Mouse (Mus musculus): ENCODE data around the gene Lamtor4. TPM values are rescaled to one million over a fixed set of nuclear protein-coding genes. Genes with fewer than 3 reads are reported as not detected.

The Lamtor4 gene
- polyA plus RNA-seq, 1 experiment from 2014 or later: 77.9 TPM

Other genes with a start within 250 kb of the Lamtor4 start
- not detected in 2 replicates for gene Smok3a, start 234.2 kb upstream of the Lamtor4 start, polyA plus RNA-seq (2015; fragmentation: Nextera tagmentation; extraction: Ambion mirVana)
- gene Smok3b, start 234.1 kb upstream of the Lamtor4 start, polyA plus RNA-seq (2015; fragmentation: Nextera tagmentation; extraction: Ambion mirVana): not detected in 2 replicates
- gene Smok3c, start 202.3 kb upstream of the Lamtor4 start, polyA plus RNA-seq (2015; fragmentation: Nextera tagmentation; extraction: Ambion mirVana): not detected in 2 replicates
- gene Zkscan1, start 170.4 kb upstream of the Lamtor4 start, polyA plus RNA-seq (2015; fragmentation: Nextera tagmentation; extraction: Ambion mirVana): 8.6 and 8.7 TPM in 2 replicates
- gene Zscan21, start 138.6 kb upstream of the Lamtor4 start, polyA plus RNA-seq (2015; fragmentation: Nextera tagmentation; extraction: Ambion mirVana): 39.1 and 39.4 TPM in 2 replicates
- 11.5 and 12.2 TPM in 2 replicates for gene Zfp113, start 99.7 kb upstream of the Lamtor4 start, polyA plus RNA-seq (2015; fragmentation: Nextera tagmentation; extraction: Ambion mirVana)
- gene Cops6, start 94.4 kb upstream of the Lamtor4 start, polyA plus RNA-seq (2015; fragmentation: Nextera tagmentation; extraction: Ambion mirVana): 269 and 309 TPM in 2 replicates
- 12.9 and 13.7 TPM in 2 replicates for gene Ap4m1, start 83.5 kb upstream of the Lamtor4 start, polyA plus RNA-seq (2015; fragmentation: Nextera tagmentation; extraction: Ambion mirVana)
- gene Mcm7, start 83.1 kb upstream of the Lamtor4 start, polyA plus RNA-seq (2015; fragmentation: Nextera tagmentation; extraction: Ambion mirVana): 123 TPM in 2 replicates
- gene Taf6, start 68.0 kb upstream of the Lamtor4 start, polyA plus RNA-seq (2015; fragmentation: Nextera tagmentation; extraction: Ambion mirVana): 62.8 and 69.7 TPM in 2 replicates
- 26.1 and 27.1 TPM in 2 replicates for gene Cnpy4, start 68.0 kb upstream of the Lamtor4 start, polyA plus RNA-seq (2015; fragmentation: Nextera tagmentation; extraction: Ambion mirVana)
- gene Mblac1, start 61.2 kb upstream of the Lamtor4 start, polyA plus RNA-seq (2015; fragmentation: Nextera tagmentation; extraction: Ambion mirVana): 5.8 and 5.9 TPM in 2 replicates
- not detected in 2 replicates for gene Nxpe5, start 29.6 kb upstream of the Lamtor4 start, polyA plus RNA-seq (2015; fragmentation: Nextera tagmentation; extraction: Ambion mirVana)
- gene BC037034, start 8.6 kb downstream of the Lamtor4 start, polyA plus RNA-seq (2015; fragmentation: Nextera tagmentation; extraction: Ambion mirVana): 2.9 and 3.0 TPM in 2 replicates
- gene Gal3st4, start 17.4 kb downstream of the Lamtor4 start, polyA plus RNA-seq (2015; fragmentation: Nextera tagmentation; extraction: Ambion mirVana): 0.64 and 1.0 TPM in 2 replicates
- gene Gm43720, start 24.5 kb downstream of the Lamtor4 start, polyA plus RNA-seq (2015; fragmentation: Nextera tagmentation; extraction: Ambion mirVana): 0.04 and 0.06 TPM in 2 replicates
- gene Gpc2, start 24.5 kb downstream of the Lamtor4 start, polyA plus RNA-seq (2015; fragmentation: Nextera tagmentation; extraction: Ambion mirVana): 9.3 and 9.7 TPM in 2 replicates
- 1.6 and 2.5 TPM in 2 replicates for gene Stag3, start 24.8 kb downstream of the Lamtor4 start, polyA plus RNA-seq (2015; fragmentation: Nextera tagmentation; extraction: Ambion mirVana)
- not detected in 2 replicates for gene Pvrig, start 86.5 kb downstream of the Lamtor4 start, polyA plus RNA-seq (2015; fragmentation: Nextera tagmentation; extraction: Ambion mirVana)
- gene Zfp157, start 186.0 kb downstream of the Lamtor4 start, polyA plus RNA-seq (2015; fragmentation: Nextera tagmentation; extraction: Ambion mirVana): 19.1 and 19.9 TPM in 2 replicates

All from heart, embryonic 13.5 days (tissue).